ENCODE assay signal across 8 mouse cellular contexts in genomic region chr10:77969274-77969972, GRCm38 (mm10). TPM values are rescaled to one million over a fixed set of nuclear protein-coding genes. Genes with fewer than 3 reads are reported as not detected.
DNase-seq lines count a peak whose midpoint lies in the region; ATAC-seq lines count a peak whose summit lies in the region.

No protein-coding gene starts in this region.

- peak; percentile 37 to 58 for DNase-seq in spleen, adult 18-20 months
- no peak for DNase-seq in spleen, adult 12 weeks (ENCODE audit: low spot score)
- DNase-seq in cerebellum, postnatal 25 days: peak; percentile 81 to 86
- no peak for DNase-seq in heart, embryonic 10.5 days (ENCODE audit: low spot score)
- peak; percentile 57 to 61 for DNase-seq in kidney, postnatal 4 days

- peak overlapping the region; percentile 54 for H3K4me3 ChIP-seq in heart, embryonic 10.5 days
- H3K4me3 ChIP-seq in lung, embryonic 16.5 days (ENCODE audit: low read length): peak overlapping the region; percentile 22

- peak overlapping the region; percentile 19; the same call in 1 of the 2 replicates for H3K9ac ChIP-seq in lung, embryonic 16.5 days (ENCODE audit: low read length)

- peaks cover 53% of the 10 kb centered on the region for H3K27me3 ChIP-seq in heart, embryonic 10.5 days (ENCODE audit: insufficient read depth, poor library complexity, severe bottlenecking)
- peaks cover 26% of the 10 kb centered on the region for H3K27me3 ChIP-seq in lung, embryonic 16.5 days (ENCODE audit: control insufficient read depth, insufficient read depth, low read depth, low read length)

- peak overlapping the region; percentile 56 for H3K4me2 ChIP-seq in lung, embryonic 16.5 days (ENCODE audit: low read depth, low read length)

- ATAC-seq in lung, embryonic 16.5 days (ENCODE audit: low read depth): peak; percentile 65
- ATAC-seq in neutrophil, adult 5-6 weeks (ENCODE audit: extremely low read depth, insufficient number of reproducible peaks, low FRiP score, poor library complexity, severe bottlenecking): peak; percentile 62
- no peak for ATAC-seq in activated CD4-positive, CD25-positive, alpha-beta regulatory T cell, adult 4 months

- WGBS in heart, embryonic 10.5 days: 3% methylated on average over 26 of the region's 26 CpGs
- WGBS in lung, embryonic 16.5 days: 4% methylated on average over 26 of the region's 26 CpGs

- no peaks in the 10 kb centered on the region for H3K36me3 ChIP-seq in heart, embryonic 10.5 days
- no peaks in the 10 kb centered on the region for H3K36me3 ChIP-seq in lung, embryonic 16.5 days (ENCODE audit: control insufficient read depth, insufficient read depth, low read length)

- peaks cover 7% of the 10 kb centered on the region for H3K4me1 ChIP-seq in heart, embryonic 10.5 days
- no peaks in the 10 kb centered on the region for H3K4me1 ChIP-seq in lung, embryonic 16.5 days (replicated peaks; ENCODE audit: control insufficient read depth, insufficient read depth, low read length)

- H3K27ac ChIP-seq in heart, embryonic 10.5 days: no peak overlapping the region
- H3K27ac ChIP-seq in lung, embryonic 16.5 days (ENCODE audit: low read length): no peak overlapping the region

- H3K9me3 ChIP-seq in heart, embryonic 10.5 days: no peaks in the 10 kb centered on the region
- no peaks in the 10 kb centered on the region for H3K9me3 ChIP-seq in lung, embryonic 16.5 days (ENCODE audit: control insufficient read depth, low read length)

RNA-seq across cellular contexts. Expression of gene Trpm2, which starts 0.9 kb away (rescaled TPM):
- polyA plus RNA-seq in heart, embryonic 10.5 days (2016; fragmentation: Nextera tagmentation; extraction: Ambion mirVana): 0.43 TPM in 2 replicates
- polyA plus RNA-seq in lung, embryonic 16.5 days (2015; fragmentation: Nextera tagmentation; extraction: Ambion mirVana): 1.1 and 1.4 TPM in 2 replicates
- 216 and 259 TPM in 2 replicates for total RNA-seq in neutrophil, adult 5-6 weeks (2017)
- polyA plus RNA-seq in activated CD4-positive, CD25-positive, alpha-beta regulatory T cell, adult 4 months (2017; shearing (Covaris generic)): under 1 TPM; 0.38 TPM

RNA-seq across cellular contexts. Expression of gene 1810043G02Rik, which starts 8.9 kb away (rescaled TPM):
- 16.9 and 23.1 TPM in 2 replicates for polyA plus RNA-seq in heart, embryonic 10.5 days (2016; fragmentation: Nextera tagmentation; extraction: Ambion mirVana)
- polyA plus RNA-seq in lung, embryonic 16.5 days (2015; fragmentation: Nextera tagmentation; extraction: Ambion mirVana): 19.9 and 22.6 TPM in 2 replicates
- total RNA-seq in neutrophil, adult 5-6 weeks (2017): 7.6 and 9.8 TPM in 2 replicates
- 10 to 100 TPM in 1 of 2 experiments, 1 to 10 TPM in 1; 7.1 to 11.1 TPM for polyA plus RNA-seq in activated CD4-positive, CD25-positive, alpha-beta regulatory T cell, adult 4 months (2017; shearing (Covaris generic))

RNA-seq across cellular contexts. Expression of gene Pfkl, which starts 40.5 kb away (rescaled TPM):
- 264 and 274 TPM in 2 replicates for polyA plus RNA-seq in heart, embryonic 10.5 days (2016; fragmentation: Nextera tagmentation; extraction: Ambion mirVana)
- polyA plus RNA-seq in lung, embryonic 16.5 days (2015; fragmentation: Nextera tagmentation; extraction: Ambion mirVana): 158 and 164 TPM in 2 replicates
- total RNA-seq in neutrophil, adult 5-6 weeks (2017): 37.7 and 41.0 TPM in 2 replicates
- 10 to 100 TPM; 40.4 to 82.9 TPM for polyA plus RNA-seq in activated CD4-positive, CD25-positive, alpha-beta regulatory T cell, adult 4 months (2017; shearing (Covaris generic))

Comparison
In these comparisons a context has a peak if more than half of its experiments do, and no peak if none do; other contexts are left out.
1. DNase-seq: peak in spleen, adult 18-20 months (2 of 2), cerebellum, postnatal 25 days (2 of 2) and kidney, postnatal 4 days (2 of 2); none in spleen, adult 12 weeks (single experiment) and heart, embryonic 10.5 days (single experiment).